ENCODE assay signal across 8 mouse cellular contexts in the genomic region with DNA sequence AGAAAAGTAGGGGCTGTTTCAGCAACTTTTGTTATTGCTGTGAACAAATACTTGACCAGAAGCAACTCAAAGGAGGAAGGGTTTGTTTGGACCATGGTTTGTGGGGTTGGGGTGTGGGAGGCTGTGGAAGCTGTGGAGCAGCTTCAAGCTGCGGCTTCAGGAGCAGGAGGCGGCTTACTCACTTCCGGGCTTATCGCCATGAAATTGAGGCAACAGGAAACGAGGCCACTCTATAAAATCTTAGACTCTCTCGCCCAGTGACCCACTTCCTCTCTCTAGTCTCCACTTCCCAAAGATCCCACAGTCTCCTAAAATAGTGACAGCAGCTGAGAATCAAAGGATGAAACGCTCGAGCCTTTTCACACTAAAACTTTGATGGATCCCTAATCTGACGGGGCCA. TPM values are rescaled to one million over a fixed set of nuclear protein-coding genes. Genes with fewer than 3 reads are reported as not detected.
DNase-seq lines count a peak whose midpoint lies in the region; ATAC-seq and TF ChIP-seq lines count a peak whose summit lies in the region.
"Had no signal": no experiment of that assay in that cellular context is flagged by ENCODE, and none has a peak within 500 bp of the region (broad histone marks: within the 10 kb centered on the region; RNA-seq: fewer than 3 reads in every experiment).

No protein-coding gene starts in this region.

- peak overlapping the region; percentile 55 for H3K4me3 ChIP-seq in bone marrow macrophage, adult 2 months (ENCODE audit: insufficient read depth, low read length)
- H3K4me3 ChIP-seq in midbrain, embryonic 11.5 days (ENCODE audit: low read depth, low read length) = no peak overlapping the region

- H3K4me1 ChIP-seq in bone marrow macrophage, adult 2 months (ENCODE audit: control insufficient read depth, insufficient read depth, low read length) = peaks cover 14% of the 10 kb centered on the region
- H3K4me1 ChIP-seq in midbrain, embryonic 11.5 days (ENCODE audit: control insufficient read depth, insufficient read depth, low read length) = no peaks in the 10 kb centered on the region

- TF ChIP-seq CTCF in bone marrow macrophage, adult 2 months (IDR thresholded peaks at IDR 0.05; ENCODE audit: low read depth, low read length) = no peak

- 81% methylated on average over 9 of the region's 9 CpGs for WGBS in midbrain, embryonic 11.5 days

- peak overlapping the region; percentile 90 for H3K27ac ChIP-seq in bone marrow macrophage, adult 2 months (ENCODE audit: insufficient read depth, low read depth, low read length)
- no peak overlapping the region for H3K27ac ChIP-seq in midbrain, embryonic 11.5 days (ENCODE audit: low read depth, low read length)

- no peak overlapping the region for H3K4me2 ChIP-seq in midbrain, embryonic 11.5 days

- ATAC-seq in hematopoietic stem cell, adult 5-6 weeks (replicated peaks in 1 of 2; ENCODE audit: insufficient read depth in 1 of 2, low FRiP score in 2 of 2, low TSS enrichment in 1 of 2, low read depth in 1 of 2, poor library complexity in 2 of 2, severe bottlenecking in 2 of 2) = peak; percentile 84 to 89
- peak; percentile 99 for ATAC-seq in megakaryocyte, adult 5-6 weeks (ENCODE audit: poor library complexity, severe bottlenecking)
- ATAC-seq in midbrain, embryonic 11.5 days (ENCODE audit: low FRiP score) = no peak

- no peak for TF ChIP-seq POLR2A in bone marrow macrophage, adult 2 months (IDR thresholded peaks at IDR 0.05; ENCODE audit: borderline replicate concordance, low read depth, low read length)

- H3K27me3 ChIP-seq in midbrain, embryonic 11.5 days (ENCODE audit: control insufficient read depth, insufficient read depth, low read length) = no peaks in the 10 kb centered on the region

- H3K9me3 ChIP-seq in midbrain, embryonic 11.5 days (ENCODE audit: control insufficient read depth, low read length) = no peaks in the 10 kb centered on the region

- DNase-seq in spleen, postnatal 10 days (ENCODE audit: low spot score in 2 of 2) = peak; percentile 6 to 24
- no peak for DNase-seq in spleen, adult 12 weeks (ENCODE audit: low spot score)
- no peak for DNase-seq in cerebellum, adult 11-12 months
- DNase-seq in midbrain, embryonic 11.5 days (ENCODE audit: low spot score, missing footprints) = no peak

- no peaks in the 10 kb centered on the region for H3K36me3 ChIP-seq in midbrain, embryonic 11.5 days (ENCODE audit: control insufficient read depth, insufficient read depth, low read length)

- no peak overlapping the region for H3K9ac ChIP-seq in midbrain, embryonic 11.5 days (ENCODE audit: low read length)

RNA-seq across cellular contexts. Expression of a gene that starts 7.9 kb away (rescaled TPM):
- not detected in 2 replicates for polyA plus RNA-seq in bone marrow macrophage, adult 2 months (2012; ENCODE audit: insufficient read depth, insufficient read length, missing spikeins)
- not detected in 2 replicates for total RNA-seq in hematopoietic stem cell, adult 5-6 weeks (2017)
- not detected in 2 replicates for total RNA-seq in megakaryocyte, adult 5-6 weeks (2015)
- total RNA-seq in megakaryocyte, adult 5-6 weeks (2017) = not detected in 2 replicates
- not detected in 2 replicates for polyA plus RNA-seq in midbrain, embryonic 11.5 days (2014; fragmentation: Nextera tagmentation; extraction: Ambion mirVana)
- polyA plus RNA-seq: embryonic facial prominence, embryonic 11.5 days had no signal

Comparison
In these comparisons a context has a peak if more than half of its experiments do, and no peak if none do; other contexts are left out.
1. DNase-seq: peak in spleen, postnatal 10 days (2 of 2); none in spleen, adult 12 weeks (single experiment), cerebellum, adult 11-12 months (single experiment) and midbrain, embryonic 11.5 days (single experiment).